Mouse (Mus musculus): Measurements from ENCODE around the gene St6galnac3. TPM values are rescaled to one million over a fixed set of nuclear protein-coding genes. Genes with fewer than 3 reads are reported as not detected.

The St6galnac3 gene
- polyA plus RNA-seq, 1 experiment from 2014 or later, result 23.2 TPM

DNA sequence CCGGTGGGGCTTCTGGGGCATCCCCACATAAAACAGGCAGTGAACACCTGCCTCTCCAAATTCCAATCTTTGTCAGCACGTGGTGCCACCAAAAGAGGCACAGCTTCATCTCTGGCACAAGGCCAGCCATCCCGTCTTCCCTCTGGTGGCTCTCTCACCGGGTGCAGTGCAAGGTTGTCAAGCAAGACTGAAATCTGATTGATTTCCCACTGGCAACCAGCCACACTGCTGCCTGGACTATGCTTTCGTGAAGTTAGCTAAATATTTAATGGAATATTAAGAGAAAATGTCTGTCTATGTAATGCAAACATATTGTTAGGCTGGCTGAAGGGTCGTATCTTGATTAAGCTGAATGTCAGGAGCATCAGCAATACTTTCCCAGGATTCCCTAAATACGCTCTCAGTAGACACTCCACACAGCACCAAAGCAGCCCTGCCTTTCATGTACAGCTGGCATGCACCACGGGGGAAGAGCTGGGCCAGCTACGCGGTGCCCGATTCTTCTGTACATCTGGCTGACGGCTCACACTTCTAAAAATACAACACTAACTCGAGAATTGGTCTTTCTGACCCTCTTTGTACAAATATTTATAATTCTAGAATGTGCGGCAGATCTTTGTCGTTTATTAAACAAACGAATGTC lies 442.7 kb downstream of the St6galnac3 start:
- Histone ChIP-seq H3K4me1 (ENCODE audit: control insufficient read depth, insufficient read depth, low read depth, low read length) (peaks cover 17% of the 10 kb centered on the region), H3K4me3 (ENCODE audit: low read length) (no peak overlapping the region), H3K36me3 (ENCODE audit: control insufficient read depth, insufficient read depth, low read length) (no peaks in the 10 kb centered on the region), H3K27me3 (replicated peaks; ENCODE audit: control insufficient read depth, insufficient read depth, low read length) (no peaks in the 10 kb centered on the region), H3K27ac (ENCODE audit: low read depth, low read length) (no peak overlapping the region), H3K9me3 (ENCODE audit: control insufficient read depth, low read length) (no peaks in the 10 kb centered on the region), H3K9ac (ENCODE audit: low read depth, low read length) (no peak overlapping the region), H3K4me2 (ENCODE audit: low read length) (peak overlapping the region; percentile 15; the same call in 1 of the 2 replicates)
- peak; percentile 60 for ATAC-seq
- 45% methylated on average over 16 of the region's 16 CpGs for WGBS

GRCm38 (mm10) chr3:153278249-153278648 lies 446.7 kb downstream of the St6galnac3 start:
- peaks cover 6% of the 10 kb centered on the region for H3K9me3 ChIP-seq (ENCODE audit: control insufficient read depth, low read length)
- no peak overlapping the region for H3K4me2 ChIP-seq (ENCODE audit: low read length)
- H3K4me1 ChIP-seq (ENCODE audit: control insufficient read depth, insufficient read depth, low read depth, low read length), result peaks cover 23% of the 10 kb centered on the region
- H3K27me3 ChIP-seq (replicated peaks; ENCODE audit: control insufficient read depth, insufficient read depth, low read length), result no peaks in the 10 kb centered on the region
- H3K36me3 ChIP-seq (ENCODE audit: control insufficient read depth, insufficient read depth, low read length), result no peaks in the 10 kb centered on the region
- 78% methylated on average over 5 of the region's 5 CpGs for WGBS
- H3K9ac ChIP-seq (ENCODE audit: low read depth, low read length), result no peak overlapping the region
- no peak overlapping the region for H3K4me3 ChIP-seq (ENCODE audit: low read length)
- ATAC-seq, result no peak
- H3K27ac ChIP-seq (ENCODE audit: low read depth, low read length), result no peak overlapping the region

GRCm38 (mm10) chr3:153277389-153277999 lies 447.5 kb downstream of the St6galnac3 start:
- 12% methylated on average over 16 of the region's 16 CpGs for WGBS
- Histone ChIP-seq H3K9ac (ENCODE audit: low read depth, low read length) (peak overlapping the region; percentile 39), H3K4me2 (ENCODE audit: low read length) (peak overlapping the region; percentile 38), H3K36me3 (ENCODE audit: control insufficient read depth, insufficient read depth, low read length) (no peaks in the 10 kb centered on the region), H3K27ac (ENCODE audit: low read depth, low read length) (peak overlapping the region; percentile 59), H3K4me1 (ENCODE audit: control insufficient read depth, insufficient read depth, low read depth, low read length) (peaks cover 23% of the 10 kb centered on the region), H3K27me3 (replicated peaks; ENCODE audit: control insufficient read depth, insufficient read depth, low read length) (no peaks in the 10 kb centered on the region), H3K4me3 (ENCODE audit: low read length) (no peak overlapping the region), H3K9me3 (ENCODE audit: control insufficient read depth, low read length) (peaks cover 7% of the 10 kb centered on the region)
- ATAC-seq, result peak; percentile 81

- peak overlapping the region; percentile 38 for H3K4me2 ChIP-seq (ENCODE audit: low read length)
- ATAC-seq, result peak; percentile 38
- H3K4me1 ChIP-seq (ENCODE audit: control insufficient read depth, insufficient read depth, low read depth, low read length), result peaks cover 18% of the 10 kb centered on the region
- no peak overlapping the region for H3K9ac ChIP-seq (ENCODE audit: low read depth, low read length)
- H3K9me3 ChIP-seq (ENCODE audit: control insufficient read depth, low read length), result peaks cover 7% of the 10 kb centered on the region
- H3K4me3 ChIP-seq (ENCODE audit: low read length), result no peak overlapping the region
- H3K27ac ChIP-seq (ENCODE audit: low read depth, low read length), result peak overlapping the region; percentile 59; the same call in 1 of the 2 replicates
- H3K27me3 ChIP-seq (replicated peaks; ENCODE audit: control insufficient read depth, insufficient read depth, low read length), result no peaks in the 10 kb centered on the region
- WGBS, result 25% methylated on average over 16 of the region's 16 CpGs
- H3K36me3 ChIP-seq (ENCODE audit: control insufficient read depth, insufficient read depth, low read length), result no peaks in the 10 kb centered on the region
Measured at GRCm38 (mm10) chr3:153276830-153277388, 448.1 kb downstream of the St6galnac3 start.

DNA sequence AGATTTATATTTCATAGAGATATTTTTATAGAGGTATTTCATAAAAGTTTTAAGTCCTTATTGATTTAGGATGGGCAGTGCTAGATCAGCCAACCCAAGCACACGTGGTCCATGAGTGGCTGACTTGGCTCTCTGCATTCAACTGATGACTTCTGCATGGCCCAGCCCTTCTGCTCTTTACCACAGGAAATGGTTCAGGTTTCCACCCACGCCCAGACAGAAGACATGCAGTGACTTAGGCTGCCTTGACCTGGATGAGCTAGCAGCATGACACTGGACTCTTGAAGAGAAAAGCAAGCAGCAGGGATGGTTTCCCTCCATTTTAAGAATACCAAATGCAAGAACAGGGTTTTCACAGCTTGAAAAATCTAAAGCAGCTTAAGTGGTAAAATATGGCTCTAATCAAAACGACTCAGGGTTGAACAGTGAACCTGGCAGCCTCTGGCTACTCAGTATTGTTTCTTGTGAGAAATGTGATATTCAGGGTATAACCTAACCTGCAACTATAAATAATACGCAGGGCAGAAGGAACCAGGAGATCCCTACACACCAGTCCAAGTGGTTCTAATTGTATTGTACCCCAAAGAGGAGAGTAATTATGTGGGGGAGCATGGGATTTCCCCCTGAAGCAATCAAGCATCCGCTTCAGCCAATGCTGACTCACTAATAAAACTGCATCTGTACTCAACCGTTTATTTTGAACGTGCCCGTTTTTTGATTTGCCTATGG lies 448.7 kb downstream of the St6galnac3 start:
- Histone ChIP-seq H3K4me3 (ENCODE audit: low read length) (no peak overlapping the region), H3K4me1 (ENCODE audit: control insufficient read depth, insufficient read depth, low read depth, low read length) (peaks cover 16% of the 10 kb centered on the region), H3K9ac (ENCODE audit: low read depth, low read length) (no peak overlapping the region), H3K36me3 (ENCODE audit: control insufficient read depth, insufficient read depth, low read length) (no peaks in the 10 kb centered on the region), H3K9me3 (ENCODE audit: control insufficient read depth, low read length) (peaks cover 7% of the 10 kb centered on the region), H3K27ac (ENCODE audit: low read depth, low read length) (peak overlapping the region; percentile 9; the same call in 1 of the 2 replicates), H3K4me2 (ENCODE audit: low read length) (peak overlapping the region; percentile 38; the same call in 1 of the 2 replicates), H3K27me3 (replicated peaks; ENCODE audit: control insufficient read depth, insufficient read depth, low read length) (no peaks in the 10 kb centered on the region)
- 55% methylated on average over 8 of the region's 8 CpGs for WGBS
- no peak for ATAC-seq

GRCm38 (mm10) chr3:153272241-153272640 lies 452.7 kb downstream of the St6galnac3 start:
- Histone ChIP-seq H3K4me1 (ENCODE audit: control insufficient read depth, insufficient read depth, low read depth, low read length) (peaks cover 9% of the 10 kb centered on the region), H3K9ac (ENCODE audit: low read depth, low read length) (no peak overlapping the region), H3K27me3 (replicated peaks; ENCODE audit: control insufficient read depth, insufficient read depth, low read length) (no peaks in the 10 kb centered on the region), H3K36me3 (ENCODE audit: control insufficient read depth, insufficient read depth, low read length) (no peaks in the 10 kb centered on the region), H3K9me3 (ENCODE audit: control insufficient read depth, low read length) (peaks cover 7% of the 10 kb centered on the region), H3K27ac (ENCODE audit: low read depth, low read length) (no peak overlapping the region), H3K4me3 (ENCODE audit: low read length) (no peak overlapping the region), H3K4me2 (ENCODE audit: low read length) (no peak overlapping the region)
- ATAC-seq, result no peak
- WGBS, result 64% methylated on average over 1 of the region's 1 CpGs

DNA sequence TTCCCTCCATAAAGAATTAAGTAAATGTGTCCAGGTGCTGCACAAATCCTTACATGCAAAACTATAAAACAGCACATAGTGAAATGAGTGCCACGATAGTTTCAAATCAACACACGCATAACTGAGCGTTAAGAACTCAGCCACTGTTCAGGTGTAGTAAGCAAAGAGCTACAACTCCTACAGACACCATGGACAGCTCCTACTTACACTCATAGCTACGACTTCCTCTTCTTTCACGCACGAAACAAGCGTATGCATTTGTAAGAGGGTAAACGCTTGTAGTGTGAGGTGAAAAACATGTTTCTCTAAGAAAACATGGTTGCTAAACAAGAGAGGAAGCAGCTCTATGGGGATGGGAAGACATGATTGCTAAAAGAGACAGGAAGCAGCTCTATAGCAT lies 457.6 kb downstream of the St6galnac3 start:
- 70% methylated on average over 8 of the region's 8 CpGs for WGBS
- no peaks in the 10 kb centered on the region for H3K27me3 ChIP-seq (replicated peaks; ENCODE audit: control insufficient read depth, insufficient read depth, low read length)
- H3K4me1 ChIP-seq (ENCODE audit: control insufficient read depth, insufficient read depth, low read depth, low read length), result no peaks in the 10 kb centered on the region; the same call in 1 of the 2 replicates
- H3K36me3 ChIP-seq (ENCODE audit: control insufficient read depth, insufficient read depth, low read length), result no peaks in the 10 kb centered on the region
- no peaks in the 10 kb centered on the region for H3K9me3 ChIP-seq (ENCODE audit: control insufficient read depth, low read length)
- no peak overlapping the region for H3K27ac ChIP-seq (ENCODE audit: low read depth, low read length)
- no peak overlapping the region for H3K4me3 ChIP-seq (ENCODE audit: low read length)
- H3K4me2 ChIP-seq (ENCODE audit: low read length), result no peak overlapping the region
- ATAC-seq, result no peak
- H3K9ac ChIP-seq (ENCODE audit: low read depth, low read length), result no peak overlapping the region

GRCm38 (mm10) chr3:153261985-153262384 lies 463.0 kb downstream of the St6galnac3 start:
- ATAC-seq, result no peak
- Histone ChIP-seq H3K9me3 (ENCODE audit: control insufficient read depth, low read length) (no peaks in the 10 kb centered on the region), H3K27ac (ENCODE audit: low read depth, low read length) (no peak overlapping the region), H3K9ac (ENCODE audit: low read depth, low read length) (no peak overlapping the region), H3K4me2 (ENCODE audit: low read length) (no peak overlapping the region), H3K4me3 (ENCODE audit: low read length) (no peak overlapping the region), H3K27me3 (replicated peaks; ENCODE audit: control insufficient read depth, insufficient read depth, low read length) (no peaks in the 10 kb centered on the region), H3K36me3 (ENCODE audit: control insufficient read depth, insufficient read depth, low read length) (no peaks in the 10 kb centered on the region), H3K4me1 (ENCODE audit: control insufficient read depth, insufficient read depth, low read depth, low read length) (peaks cover 3% of the 10 kb centered on the region; the same call in 1 of the 2 replicates)
- 75% methylated on average over 5 of the region's 5 CpGs for WGBS

Data from hindbrain, embryonic 16.5 days (tissue).